Mouse (Mus musculus) spleen, postnatal 14 days (tissue): ENCODE measurements around the gene Htra1.

Source experiments
- DNase-seq, 2 experiments: peaks; one replicate each; pipeline ENCODE4 v3.0.0; 2021 to 2022; ENCODE audit warnings: low spot score in 2 of 2

The Htra1 gene

GRCm38 (mm10) chr7:130935421-130935792, 504 bp upstream of the Htra1 start:
- DNase-seq = no peak

- DNase-seq = no peak
Measured at GRCm38 (mm10) chr7:130936472-130936951, 601 bp downstream of the Htra1 start.

DNA sequence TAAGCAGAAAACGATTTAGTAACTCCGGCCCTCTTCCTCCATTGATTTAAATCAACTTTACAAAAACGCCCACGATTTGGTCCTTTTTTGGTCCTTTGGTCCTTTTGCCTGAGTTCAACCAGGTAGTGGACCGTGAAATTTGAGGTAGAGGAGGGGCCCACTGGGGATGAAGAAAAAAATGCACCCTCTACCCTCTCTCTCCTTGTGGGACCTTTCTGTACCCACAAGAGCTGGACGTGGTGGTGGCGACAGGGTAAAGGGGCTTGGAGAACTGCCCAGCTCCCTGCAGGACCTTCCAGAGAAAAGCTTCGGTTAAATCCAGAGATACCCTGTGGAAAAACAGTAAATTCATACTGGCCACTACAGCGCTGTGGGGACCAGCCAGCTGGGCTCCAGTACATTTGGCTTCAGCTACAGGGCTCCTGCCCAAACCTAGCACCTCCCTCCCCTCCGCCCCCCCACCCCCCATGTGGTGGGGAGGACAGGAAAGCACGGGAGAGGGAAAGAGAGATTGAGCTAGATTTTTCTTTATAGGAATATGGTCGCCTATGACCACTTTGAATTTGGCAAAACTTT, 1.4 kb downstream of the Htra1 start:
- DNase-seq = no peak

GRCm38 (mm10) chr7:130938005-130938404, 2.1 kb downstream of the Htra1 start:
- no peak for DNase-seq

GRCm38 (mm10) chr7:130938896-130939295, 3.0 kb downstream of the Htra1 start:
- DNase-seq = no peak

DNA sequence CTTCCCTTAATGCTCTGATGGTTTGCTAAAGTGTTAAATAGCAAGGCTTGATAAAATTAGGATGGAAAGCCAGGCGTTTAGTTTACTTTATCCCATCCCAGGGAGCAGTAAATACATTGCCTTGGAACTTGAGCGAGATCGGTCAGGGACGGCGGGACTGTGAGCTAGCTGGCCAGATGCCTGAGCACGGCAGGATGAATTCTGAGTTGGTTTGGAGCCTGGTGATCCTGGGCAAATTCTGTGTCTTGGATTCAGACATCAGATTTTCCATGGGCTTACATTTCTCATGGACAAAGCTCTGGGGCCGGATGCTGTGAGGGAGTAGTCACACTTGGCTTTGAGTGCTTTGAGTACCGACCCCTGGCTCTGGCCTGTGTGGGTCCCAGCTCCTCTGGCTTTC, 4.8 kb downstream of the Htra1 start:
- DNase-seq = no peak

- DNase-seq = no peak
Measured at GRCm38 (mm10) chr7:130943280-130943895, 7.5 kb downstream of the Htra1 start.

GRCm38 (mm10) chr7:130944766-130945475, 9.0 kb downstream of the Htra1 start:
- DNase-seq = no peak

DNA sequence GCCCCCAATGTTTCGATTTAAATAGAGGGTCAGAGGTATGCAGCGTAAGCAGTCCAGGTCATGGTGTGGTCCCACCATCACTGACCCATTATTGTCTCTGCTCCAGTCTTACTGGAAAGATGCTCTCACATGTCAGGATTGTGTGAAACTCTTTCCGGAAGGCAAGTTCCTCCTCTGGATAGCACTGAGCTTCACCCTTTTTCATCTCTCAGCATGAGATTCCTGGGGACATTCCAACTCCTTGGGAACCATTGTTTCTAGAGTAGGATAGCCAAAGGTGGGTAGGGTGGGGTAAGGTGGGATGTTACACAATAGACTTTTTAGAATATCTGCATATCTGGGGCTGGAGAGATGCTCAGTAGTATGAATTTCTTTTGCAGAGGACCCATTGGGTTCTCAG, 9.8 kb downstream of the Htra1 start:
- DNase-seq = no peak

- DNase-seq = no peak
Measured at GRCm38 (mm10) chr7:130946303-130946702, 10.4 kb downstream of the Htra1 start.

GRCm38 (mm10) chr7:130948563-130949208, 12.8 kb downstream of the Htra1 start:
- no peak for DNase-seq

DNA sequence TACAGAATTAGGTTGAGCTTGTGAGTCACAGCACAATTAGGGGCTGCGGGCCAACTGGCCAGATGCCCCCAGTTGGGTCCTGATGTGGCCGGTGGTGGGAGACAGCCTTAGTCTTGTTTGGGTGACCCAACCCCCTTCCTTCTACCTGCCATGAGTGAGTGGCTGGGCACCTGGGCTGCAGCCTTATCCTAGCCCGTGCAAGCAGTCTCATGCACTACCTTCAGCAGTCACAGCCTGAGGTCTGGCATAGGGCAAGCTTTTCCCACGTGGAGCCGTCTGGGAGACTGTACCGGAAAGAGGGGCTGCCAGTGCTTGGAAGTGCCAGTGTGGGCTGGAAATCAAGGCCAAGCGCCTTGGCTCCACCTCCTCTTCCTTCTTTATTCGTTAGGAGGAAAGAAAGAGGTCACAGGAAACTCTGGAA, 13.4 kb downstream of the Htra1 start:
- no peak for DNase-seq

- no peak for DNase-seq
Measured at GRCm38 (mm10) chr7:130950482-130950881, 14.6 kb downstream of the Htra1 start.

DNA sequence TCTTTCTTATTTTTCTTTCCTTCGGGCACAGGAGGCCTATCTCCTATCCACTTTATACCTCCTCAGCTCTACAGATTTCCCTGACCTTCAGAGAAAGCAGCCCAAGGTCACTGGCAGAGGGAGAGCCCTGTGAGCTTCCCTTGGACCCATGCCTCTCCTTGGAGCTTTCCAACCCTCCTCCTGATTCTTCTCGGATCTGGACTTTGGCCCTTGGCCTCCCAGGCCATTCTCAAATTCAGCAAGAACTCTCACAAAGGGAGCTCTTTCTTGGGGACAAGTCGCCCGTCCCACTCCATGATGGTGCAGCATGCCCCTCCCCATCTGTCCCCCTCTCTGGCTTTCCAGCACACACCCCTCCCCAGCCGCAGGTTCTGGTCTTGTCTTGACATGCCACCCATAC, 15.1 kb downstream of the Htra1 start:
- no peak for DNase-seq

DNA sequence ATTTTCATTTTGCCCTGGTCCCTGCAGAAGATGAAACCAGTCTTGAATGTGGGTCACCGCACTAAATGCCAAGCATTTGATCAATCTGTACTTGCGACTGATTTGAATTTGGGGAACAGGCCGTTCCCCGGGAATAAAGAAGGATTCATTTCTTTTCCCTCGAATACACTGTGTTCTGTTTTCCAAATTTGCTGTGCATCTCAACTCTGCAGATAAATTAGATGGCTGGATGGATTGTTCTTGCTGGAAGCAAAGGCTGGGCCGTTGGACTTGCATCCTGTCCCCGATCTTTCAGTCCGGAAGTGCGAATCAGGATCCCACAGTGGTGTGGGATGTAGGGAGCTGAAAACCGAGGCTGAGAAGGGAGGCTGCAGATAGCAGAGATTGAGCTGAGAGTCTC, 17.5 kb downstream of the Htra1 start:
- no peak for DNase-seq

GRCm38 (mm10) chr7:130954177-130954601, 18.3 kb downstream of the Htra1 start:
- no peak for DNase-seq

- no peak for DNase-seq
Measured at GRCm38 (mm10) chr7:130958551-130958950, 22.6 kb downstream of the Htra1 start.

- no peak for DNase-seq
Measured at GRCm38 (mm10) chr7:130959868-130960267, 24.0 kb downstream of the Htra1 start.

- DNase-seq = no peak
Measured at GRCm38 (mm10) chr7:130961429-130961828, 25.5 kb downstream of the Htra1 start.

DNA sequence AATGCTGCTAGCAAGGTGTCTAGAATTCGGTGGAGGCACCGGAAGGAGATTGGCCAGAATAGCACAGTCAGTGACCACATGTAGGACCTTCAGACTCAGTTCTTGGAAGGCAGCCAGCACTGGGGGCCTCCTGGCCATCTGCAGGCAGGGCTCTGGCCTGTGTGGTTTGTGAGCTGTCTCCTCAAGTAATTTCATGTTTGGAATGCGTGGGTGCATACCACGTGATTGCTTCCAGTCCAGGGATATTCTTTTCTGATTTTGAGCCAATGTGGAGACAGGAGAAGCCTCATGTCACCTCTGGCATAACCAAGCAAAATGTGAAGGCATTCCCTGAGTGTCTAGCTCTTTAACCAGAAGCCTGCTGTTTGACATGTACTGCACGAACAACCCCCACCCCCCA, 28.8 kb downstream of the Htra1 start:
- no peak for DNase-seq

GRCm38 (mm10) chr7:130965396-130965795, 29.5 kb downstream of the Htra1 start:
- DNase-seq = no peak

- no peak for DNase-seq
Measured at GRCm38 (mm10) chr7:130965909-130966365, 30.0 kb downstream of the Htra1 start.
